Mouse (Mus musculus): ENCODE measurements around the gene Syvn1. TPM values are rescaled to one million over a fixed set of nuclear protein-coding genes. Genes with fewer than 3 reads are reported as not detected.

Gene Syvn1
- polyA plus RNA-seq, 1 experiment, result 33.7 TPM

GRCm38 (mm10) chr19:6016532-6016931 lies 29.8 kb upstream of the Syvn1 start:
- H3K27ac ChIP-seq (ENCODE audit: insufficient read depth, low read depth, low read length), result no peak overlapping the region
- no peak overlapping the region for H3K4me3 ChIP-seq (ENCODE audit: insufficient read depth, low read length)
- TF ChIP-seq POLR2A (IDR thresholded peaks at IDR 0.05; ENCODE audit: borderline replicate concordance, low read depth, low read length) (no peak), CTCF (IDR thresholded peaks at IDR 0.05; ENCODE audit: low read depth, low read length) (no peak)
- H3K4me1 ChIP-seq (ENCODE audit: control insufficient read depth, insufficient read depth, low read length), result peaks cover 7% of the 10 kb centered on the region

DNA sequence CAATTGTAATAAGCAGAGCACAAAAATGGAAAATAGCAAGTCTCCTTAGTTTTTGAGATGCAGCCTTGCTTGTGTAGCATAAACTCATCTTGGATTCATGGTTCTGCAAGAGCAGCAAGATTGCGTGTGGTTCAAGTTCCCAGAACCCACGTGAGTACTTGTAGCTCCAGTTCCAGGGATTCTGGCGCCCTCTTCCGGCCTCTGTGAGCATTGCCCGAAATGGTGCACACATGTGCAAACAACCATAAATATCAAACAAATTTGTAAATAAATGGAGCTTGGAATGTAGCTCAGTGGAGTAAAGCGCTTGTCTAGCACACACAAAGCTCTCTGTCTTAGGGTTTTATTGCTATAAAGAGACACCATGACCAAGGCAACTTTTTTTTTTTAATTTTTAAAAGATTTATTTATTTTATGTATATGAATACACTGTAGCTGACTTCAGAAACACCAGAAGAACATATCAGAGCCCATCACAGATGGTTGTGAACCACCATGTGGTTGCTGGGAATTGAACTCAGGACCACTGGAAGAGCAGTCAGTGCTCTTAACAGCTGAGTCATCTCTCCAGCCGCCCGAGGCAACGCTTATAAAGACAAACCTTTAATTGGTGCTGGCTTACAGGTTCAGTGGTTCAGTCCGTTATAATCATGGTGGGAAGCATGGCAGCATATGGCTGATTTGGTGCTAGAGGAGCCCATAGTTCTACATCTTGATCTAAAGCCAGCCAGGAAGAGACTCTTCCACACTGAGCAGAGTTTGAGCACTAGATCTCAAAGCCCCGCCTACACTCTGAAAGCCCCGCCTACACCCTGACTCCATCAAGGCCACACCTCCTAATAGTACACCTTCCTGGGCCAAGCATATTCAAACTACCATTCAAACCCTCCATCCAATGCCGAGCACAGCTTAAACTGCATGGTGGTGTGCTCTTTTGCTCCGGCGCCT lies 28.0 kb upstream of the Syvn1 start:
- peak; percentile 98 for TF ChIP-seq CTCF (IDR thresholded peaks at IDR 0.05; ENCODE audit: low read depth, low read length)
- no peak for TF ChIP-seq POLR2A (IDR thresholded peaks at IDR 0.05; ENCODE audit: borderline replicate concordance, low read depth, low read length)
- Histone ChIP-seq H3K27ac (ENCODE audit: insufficient read depth, low read depth, low read length) (no peak overlapping the region), H3K4me3 (ENCODE audit: insufficient read depth, low read length) (no peak overlapping the region), H3K4me1 (ENCODE audit: control insufficient read depth, insufficient read depth, low read length) (peaks cover 14% of the 10 kb centered on the region)

DNA sequence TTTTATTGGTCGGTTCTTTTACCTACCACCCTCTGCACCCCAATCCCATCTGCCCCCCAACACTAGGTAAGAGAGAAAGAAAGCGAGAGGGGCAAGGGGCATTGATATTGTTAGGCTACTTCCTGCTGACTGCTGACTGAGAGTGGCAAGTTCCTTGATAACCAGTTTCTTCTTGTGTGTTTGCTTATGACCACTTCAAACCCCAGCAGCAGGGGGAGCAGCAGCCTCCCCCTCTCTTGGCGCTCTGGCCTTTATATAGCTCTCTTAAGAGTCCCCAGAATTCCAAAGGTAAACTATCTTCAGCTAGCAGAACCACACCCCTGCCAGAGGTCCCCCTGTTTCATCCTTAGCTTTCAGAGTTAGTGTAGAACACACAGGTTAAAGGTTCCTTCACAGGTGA lies 26.1 kb upstream of the Syvn1 start:
- H3K4me3 ChIP-seq (ENCODE audit: insufficient read depth, low read length), result no peak overlapping the region
- TF ChIP-seq CTCF (IDR thresholded peaks at IDR 0.05; ENCODE audit: low read depth, low read length), result no peak
- TF ChIP-seq POLR2A (IDR thresholded peaks at IDR 0.05; ENCODE audit: borderline replicate concordance, low read depth, low read length), result no peak

DNA sequence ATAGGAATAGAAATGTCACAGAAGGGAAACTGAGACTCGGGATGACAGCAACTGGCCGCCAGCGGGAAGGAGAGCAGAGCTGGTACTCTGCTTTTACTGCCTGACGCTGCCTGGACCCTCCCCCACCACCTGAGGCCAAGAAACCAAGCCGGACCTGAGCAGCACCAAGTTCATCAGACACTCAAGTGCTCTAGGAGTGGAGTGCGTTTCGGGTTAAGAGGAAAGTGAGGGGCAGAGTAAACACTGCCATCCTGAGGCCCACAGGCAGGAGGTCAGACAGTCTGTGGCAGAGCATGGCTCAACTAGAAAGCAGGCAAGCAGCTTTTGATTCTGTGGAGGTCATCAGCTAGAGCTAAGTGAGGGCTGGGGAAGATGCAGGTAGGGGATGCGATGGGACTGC lies 23.3 kb upstream of the Syvn1 start:
- H3K4me1 ChIP-seq (ENCODE audit: control insufficient read depth, insufficient read depth, low read length), result peaks cover 8% of the 10 kb centered on the region
- no peak overlapping the region for H3K4me3 ChIP-seq (ENCODE audit: insufficient read depth, low read length)
- TF ChIP-seq POLR2A (IDR thresholded peaks at IDR 0.05; ENCODE audit: borderline replicate concordance, low read depth, low read length), result no peak
- no peak for TF ChIP-seq CTCF (IDR thresholded peaks at IDR 0.05; ENCODE audit: low read depth, low read length)
- H3K27ac ChIP-seq (ENCODE audit: insufficient read depth, low read depth, low read length), result no peak overlapping the region

More for the DNA sequence above, 26.1 kb upstream of the Syvn1 start:
- Histone ChIP-seq H3K27ac (ENCODE audit: insufficient read depth, low read depth, low read length) (no peak overlapping the region), H3K4me1 (ENCODE audit: control insufficient read depth, insufficient read depth, low read length) (peaks cover 11% of the 10 kb centered on the region)

DNA sequence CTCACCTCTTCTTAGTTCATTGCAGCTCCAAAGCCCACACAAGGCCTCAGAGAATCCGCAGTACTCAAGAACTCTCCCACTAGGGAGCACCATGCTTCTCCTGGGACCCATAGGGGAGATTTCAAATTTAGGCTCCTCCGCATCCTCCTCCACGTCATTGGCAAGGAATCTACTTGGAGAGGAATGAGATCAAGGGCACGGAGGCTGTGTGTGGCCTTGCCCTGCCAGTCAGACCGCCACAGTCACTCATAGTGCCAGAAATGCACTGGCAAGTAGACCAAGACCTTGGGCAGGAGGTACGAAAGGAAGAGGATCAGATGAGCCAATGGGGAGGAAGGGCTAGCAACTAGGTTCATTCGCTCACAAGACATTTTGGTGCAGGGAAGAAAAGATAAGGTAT lies 22.4 kb upstream of the Syvn1 start:
- Histone ChIP-seq H3K4me3 (ENCODE audit: insufficient read depth, low read length) (no peak overlapping the region), H3K4me1 (ENCODE audit: control insufficient read depth, insufficient read depth, low read length) (peaks cover 8% of the 10 kb centered on the region)
- TF ChIP-seq POLR2A (IDR thresholded peaks at IDR 0.05; ENCODE audit: borderline replicate concordance, low read depth, low read length) (no peak), CTCF (IDR thresholded peaks at IDR 0.05; ENCODE audit: low read depth, low read length) (no peak)

DNA sequence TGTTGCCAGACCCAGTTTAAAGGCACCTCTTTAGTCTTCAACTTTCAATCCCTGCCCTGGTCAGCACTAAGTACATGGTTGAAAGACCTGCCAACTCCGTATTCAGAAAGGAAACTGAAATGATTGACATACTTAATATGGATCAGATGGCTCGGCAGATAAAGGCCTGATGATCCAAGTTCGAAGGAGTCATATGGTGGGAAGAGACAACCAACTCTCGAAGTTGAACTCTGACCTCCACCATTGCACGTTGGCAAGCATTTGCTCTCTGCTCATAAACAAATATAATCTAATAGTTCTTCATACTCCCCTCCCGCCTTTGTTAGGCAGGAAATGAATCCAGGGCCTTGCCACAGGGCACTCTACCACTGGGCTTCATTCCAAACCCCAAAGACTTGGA lies 17.4 kb upstream of the Syvn1 start:
- TF ChIP-seq CTCF (IDR thresholded peaks at IDR 0.05; ENCODE audit: low read depth, low read length) (no peak), POLR2A (IDR thresholded peaks at IDR 0.05; ENCODE audit: borderline replicate concordance, low read depth, low read length) (no peak)
- Histone ChIP-seq H3K4me3 (ENCODE audit: insufficient read depth, low read length) (no peak overlapping the region), H3K4me1 (ENCODE audit: control insufficient read depth, insufficient read depth, low read length) (no peaks in the 10 kb centered on the region), H3K27ac (ENCODE audit: insufficient read depth, low read depth, low read length) (no peak overlapping the region)

More for the DNA sequence above, 22.4 kb upstream of the Syvn1 start:
- H3K27ac ChIP-seq (ENCODE audit: insufficient read depth, low read depth, low read length), result no peak overlapping the region

- Histone ChIP-seq H3K4me1 (ENCODE audit: control insufficient read depth, insufficient read depth, low read length) (no peaks in the 10 kb centered on the region), H3K4me3 (ENCODE audit: insufficient read depth, low read length) (no peak overlapping the region), H3K27ac (ENCODE audit: insufficient read depth, low read depth, low read length) (no peak overlapping the region)
- TF ChIP-seq CTCF (IDR thresholded peaks at IDR 0.05; ENCODE audit: low read depth, low read length), result no peak
- no peak for TF ChIP-seq POLR2A (IDR thresholded peaks at IDR 0.05; ENCODE audit: borderline replicate concordance, low read depth, low read length)
Observed at GRCm38 (mm10) chr19:6029426-6029825, 16.9 kb upstream of the Syvn1 start.

DNA sequence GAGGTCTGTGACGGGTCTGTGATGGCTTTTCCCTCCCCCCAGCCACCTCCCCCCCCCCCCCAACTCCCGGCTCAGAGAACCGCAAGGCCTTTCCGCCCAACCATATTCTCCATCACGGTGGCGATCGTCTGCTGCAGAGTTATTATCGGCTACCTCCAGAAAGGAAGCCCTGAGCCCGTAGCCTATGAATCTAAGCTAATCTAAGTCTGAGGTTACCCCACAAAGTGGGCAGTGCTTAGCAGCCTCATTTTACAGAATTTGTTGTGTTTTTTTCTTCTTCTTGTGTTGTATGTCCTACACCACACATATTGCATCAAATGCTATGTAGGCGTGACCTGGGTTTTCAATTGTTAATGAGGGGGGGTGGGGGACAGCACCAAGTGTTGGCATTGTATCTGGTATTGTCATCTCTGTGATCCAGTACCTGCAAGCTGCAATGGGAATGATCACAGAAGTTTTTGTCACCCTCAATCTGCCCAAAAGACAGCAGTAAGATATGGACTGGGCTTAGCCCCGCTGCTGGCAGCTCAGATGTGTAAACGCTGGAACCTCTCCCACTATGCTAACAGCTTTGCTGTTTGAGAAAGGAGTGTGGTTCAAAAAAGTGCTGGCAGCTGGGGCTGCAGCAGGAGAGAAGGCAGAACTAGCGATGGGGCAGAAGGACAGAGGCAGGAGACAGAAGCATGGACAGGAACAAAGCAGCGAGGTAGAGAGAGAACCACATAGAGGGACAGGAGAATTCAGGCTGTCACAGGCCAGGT lies 15.7 kb upstream of the Syvn1 start:
- no peaks in the 10 kb centered on the region for H3K4me1 ChIP-seq (ENCODE audit: control insufficient read depth, insufficient read depth, low read length)
- H3K27ac ChIP-seq (ENCODE audit: insufficient read depth, low read depth, low read length), result no peak overlapping the region
- no peak overlapping the region for H3K4me3 ChIP-seq (ENCODE audit: insufficient read depth, low read length)
- TF ChIP-seq CTCF (IDR thresholded peaks at IDR 0.05; ENCODE audit: low read depth, low read length) (no peak), POLR2A (IDR thresholded peaks at IDR 0.05; ENCODE audit: borderline replicate concordance, low read depth, low read length) (no peak)

GRCm38 (mm10) chr19:6035966-6036585 lies 10.3 kb upstream of the Syvn1 start:
- H3K4me3 ChIP-seq (ENCODE audit: insufficient read depth, low read length), result no peak overlapping the region
- TF ChIP-seq CTCF (IDR thresholded peaks at IDR 0.05; ENCODE audit: low read depth, low read length) (no peak), POLR2A (IDR thresholded peaks at IDR 0.05; ENCODE audit: borderline replicate concordance, low read depth, low read length) (no peak)
- peaks cover 2% of the 10 kb centered on the region for H3K4me1 ChIP-seq (ENCODE audit: control insufficient read depth, insufficient read depth, low read length)
- H3K27ac ChIP-seq (ENCODE audit: insufficient read depth, low read depth, low read length), result no peak overlapping the region
